Mouse (Mus musculus) cerebellum, postnatal 14 days (tissue): ENCODE measurements around the gene Arvcf.

ENCODE experiments used
- DNase-seq, 2 experiments: peaks; one replicate each; pipeline ENCODE4 v3.0.0; 2021; ENCODE audit warnings: mixed read lengths in 2 of 2

Gene Arvcf

DNA sequence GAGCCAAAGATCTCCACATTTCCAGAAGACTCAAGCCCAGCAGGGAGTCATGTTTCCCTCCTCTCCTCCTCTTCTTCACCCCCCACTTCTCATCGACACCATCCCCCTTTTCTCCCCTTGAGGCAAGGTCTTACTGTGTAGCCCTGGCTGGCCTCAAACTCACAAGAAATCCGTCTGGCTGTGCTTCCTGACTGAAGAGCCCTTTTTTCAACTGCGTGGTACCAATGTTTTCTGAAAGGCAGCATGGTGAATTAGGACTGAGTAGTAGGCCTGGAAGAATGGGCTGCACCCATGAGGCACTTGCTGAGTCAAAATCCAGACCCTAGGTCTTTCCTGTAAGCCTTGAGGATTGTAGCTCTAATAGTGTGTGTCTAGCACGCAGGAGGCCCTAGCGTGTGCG, 42.4 kb downstream of the Arvcf start:
- no peak for DNase-seq

GRCm38 (mm10) chr16:18391127-18391526, 43.1 kb downstream of the Arvcf start:
- DNase-seq, result no peak

DNA sequence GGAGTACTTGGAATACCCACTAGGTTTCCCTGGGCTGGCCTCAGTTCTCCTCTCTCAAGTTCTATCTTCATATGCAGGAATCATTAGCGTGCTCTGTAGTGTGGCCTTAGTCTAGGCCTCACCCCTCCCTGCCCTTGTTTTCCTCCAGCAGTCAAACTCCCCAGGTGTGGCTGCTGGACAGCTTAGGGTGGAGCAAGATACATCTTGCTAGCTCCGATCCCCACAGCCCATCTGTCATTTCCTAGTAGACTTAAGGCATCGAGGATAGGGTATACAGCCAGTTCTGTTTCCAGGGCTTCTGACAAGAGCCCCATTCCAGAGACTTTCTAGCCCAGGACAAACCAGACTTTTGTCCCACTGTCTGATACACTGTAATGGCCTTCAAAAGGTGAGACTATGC, 43.7 kb downstream of the Arvcf start:
- no peak for DNase-seq

- peak; percentile 59 to 67 for DNase-seq
These were observed 44.8 kb downstream of the Arvcf start for GRCm38 (mm10) chr16:18392469-18393426.

DNA sequence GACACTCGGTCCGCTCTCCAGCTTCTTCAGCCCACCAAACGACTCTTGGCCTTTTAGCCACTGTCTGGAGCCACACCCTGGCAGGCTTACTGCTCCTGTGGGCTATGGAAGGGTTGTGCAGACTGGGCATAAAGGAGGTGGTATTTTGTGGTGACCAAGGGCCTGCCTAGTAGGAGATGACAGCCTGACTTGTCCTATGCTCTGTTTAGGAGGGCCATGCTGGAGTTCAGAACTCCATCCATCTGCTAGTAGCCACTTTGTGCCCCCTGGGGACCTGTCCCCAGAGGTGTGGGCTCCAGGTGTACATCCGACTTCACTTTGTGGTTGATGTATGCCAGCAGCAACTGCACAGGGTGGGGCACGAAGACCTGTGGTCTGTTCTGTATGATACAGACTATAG, 45.6 kb downstream of the Arvcf start:
- no peak for DNase-seq

DNA sequence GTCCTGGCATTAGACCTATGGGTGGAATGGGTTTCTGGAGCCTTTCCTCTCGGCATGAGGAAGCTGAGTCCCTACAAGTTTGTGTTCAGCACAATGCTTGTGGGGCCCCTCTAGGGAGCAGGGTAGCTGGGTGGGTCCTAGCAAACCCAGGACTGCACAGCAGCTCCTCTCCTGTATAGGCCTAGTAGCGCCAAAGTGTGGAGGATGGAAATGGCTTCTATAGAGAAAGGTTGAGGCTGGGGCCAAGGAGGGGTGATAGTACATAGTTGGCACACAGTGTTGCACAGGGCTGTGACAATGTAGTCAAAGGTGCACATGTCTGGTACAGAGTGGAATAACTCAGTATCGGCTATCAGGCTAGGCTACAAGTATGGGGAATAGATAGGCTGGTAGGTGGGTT, 46.1 kb downstream of the Arvcf start:
- DNase-seq, result no peak

DNA sequence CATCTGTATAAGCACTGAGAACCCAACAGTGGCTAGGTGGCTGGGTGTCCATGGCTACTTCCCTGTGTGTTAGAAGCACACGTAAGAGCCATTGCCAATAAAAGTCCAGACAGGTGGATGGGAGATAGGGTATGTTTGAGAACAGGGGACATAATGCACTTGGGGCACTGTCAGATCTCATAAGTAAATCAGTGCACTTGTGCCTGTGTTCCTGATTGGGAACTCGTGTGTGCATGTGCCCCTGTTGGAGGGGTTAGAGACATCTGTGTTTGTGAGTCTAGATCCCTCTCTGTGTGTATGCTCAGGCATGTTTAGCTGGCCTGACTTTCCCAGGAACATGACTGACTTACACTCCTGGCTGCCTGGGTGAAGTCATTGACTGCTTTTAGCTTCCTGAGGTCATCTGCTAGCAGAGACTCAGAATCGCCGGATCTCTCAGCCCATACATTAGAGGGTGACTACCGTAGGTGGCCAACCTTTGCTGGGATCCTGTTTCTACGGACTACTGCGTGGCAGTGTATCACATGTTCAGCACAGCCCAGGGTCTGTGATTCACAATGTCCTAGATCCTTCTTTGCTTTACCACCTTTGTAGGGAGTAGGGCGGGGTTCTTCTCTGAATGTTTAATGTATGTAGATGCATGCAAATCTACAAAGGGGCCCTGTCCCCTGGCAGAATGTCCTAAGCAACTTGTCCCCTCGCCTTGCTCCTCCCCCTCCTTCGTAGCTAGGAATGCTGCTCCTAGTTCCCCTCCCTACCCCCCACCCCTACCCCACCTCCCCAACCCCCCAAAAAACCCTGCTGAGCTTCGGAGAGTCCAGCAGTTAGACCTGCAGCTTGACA, 47.0 kb downstream of the Arvcf start:
- DNase-seq, result no peak

DNA sequence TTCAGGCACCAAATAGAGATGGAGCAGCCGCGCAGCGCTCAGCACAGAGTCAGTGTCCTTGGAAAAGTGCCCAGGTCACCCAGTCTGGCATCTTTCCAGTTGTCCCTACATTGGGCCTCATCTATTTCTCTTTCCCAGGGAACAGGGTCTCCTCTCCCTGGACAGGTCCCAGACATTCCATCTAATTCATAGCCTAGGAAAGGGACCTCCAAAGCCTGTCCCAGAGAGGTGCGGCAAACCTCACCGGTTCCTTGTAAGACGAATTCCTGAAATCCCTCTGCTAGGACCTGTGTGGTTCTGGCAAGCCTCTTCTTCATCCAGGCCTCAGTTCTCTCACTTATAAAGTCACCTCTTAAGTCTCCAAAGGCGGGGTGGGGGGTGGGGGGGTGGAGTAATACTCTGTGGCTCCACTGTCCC, 47.6 kb downstream of the Arvcf start:
- peak; percentile 60 to 73 for DNase-seq

DNA sequence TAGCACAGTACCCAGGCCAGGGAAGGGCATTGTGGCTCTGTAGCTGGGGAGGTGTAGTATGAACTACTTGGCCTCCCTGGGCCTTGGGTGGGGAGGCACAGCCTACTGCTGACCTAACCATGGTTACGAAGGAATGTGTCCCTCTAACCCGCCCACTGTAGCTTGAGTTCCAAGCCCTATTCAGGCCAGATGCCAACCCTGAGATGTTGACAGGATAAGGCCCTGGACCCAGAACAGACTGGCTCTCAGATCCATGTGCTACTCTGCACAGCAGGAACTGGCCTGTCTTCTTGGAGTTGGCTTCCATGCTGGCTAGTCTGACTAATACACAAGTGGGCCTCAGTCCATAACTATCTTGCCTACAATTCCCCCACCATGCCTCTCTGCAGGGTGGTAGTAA, 48.2 kb downstream of the Arvcf start:
- peak; percentile 85 for DNase-seq

DNA sequence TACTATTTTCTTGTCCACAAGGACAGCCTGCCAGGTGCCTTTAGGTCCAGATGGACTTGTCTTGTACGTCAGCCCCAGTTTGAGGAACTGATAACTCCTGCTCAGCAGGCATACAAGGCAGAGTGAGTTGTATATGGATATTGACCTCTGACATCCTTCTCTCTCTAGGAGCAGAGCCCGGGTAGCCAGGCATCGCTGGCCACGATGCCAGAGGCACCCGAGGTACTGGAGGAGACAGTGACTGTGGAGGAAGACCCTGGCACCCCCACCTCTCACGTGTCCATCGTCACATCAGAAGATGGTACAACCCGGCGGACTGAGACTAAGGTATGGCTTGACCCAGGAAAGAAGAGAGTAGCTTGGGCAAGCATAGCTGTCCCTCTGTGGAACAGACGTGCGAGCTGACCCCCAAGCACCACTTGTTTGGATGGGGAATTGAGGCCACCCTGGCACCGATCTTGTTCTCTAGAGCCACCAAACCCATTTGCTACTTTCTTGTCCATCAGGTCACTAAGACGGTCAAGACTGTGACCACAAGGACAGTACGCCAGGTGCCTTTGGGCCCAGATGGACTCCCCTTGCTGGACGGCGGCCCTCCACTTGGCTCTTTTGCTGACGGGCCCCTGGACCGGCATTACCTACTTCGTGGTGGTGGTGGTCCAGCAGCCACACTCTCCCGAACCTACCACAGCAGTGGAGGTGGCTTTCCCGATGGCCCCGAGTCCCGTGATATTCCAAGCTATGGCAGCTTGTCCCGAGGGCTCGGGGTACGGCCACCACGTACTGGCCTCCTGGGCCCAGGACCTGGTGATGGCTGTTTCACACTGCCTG, 49.0 kb downstream of the Arvcf start:
- no peak for DNase-seq

- no peak for DNase-seq
These were observed 52.0 kb downstream of the Arvcf start for GRCm38 (mm10) chr16:18400028-18400427.

DNA sequence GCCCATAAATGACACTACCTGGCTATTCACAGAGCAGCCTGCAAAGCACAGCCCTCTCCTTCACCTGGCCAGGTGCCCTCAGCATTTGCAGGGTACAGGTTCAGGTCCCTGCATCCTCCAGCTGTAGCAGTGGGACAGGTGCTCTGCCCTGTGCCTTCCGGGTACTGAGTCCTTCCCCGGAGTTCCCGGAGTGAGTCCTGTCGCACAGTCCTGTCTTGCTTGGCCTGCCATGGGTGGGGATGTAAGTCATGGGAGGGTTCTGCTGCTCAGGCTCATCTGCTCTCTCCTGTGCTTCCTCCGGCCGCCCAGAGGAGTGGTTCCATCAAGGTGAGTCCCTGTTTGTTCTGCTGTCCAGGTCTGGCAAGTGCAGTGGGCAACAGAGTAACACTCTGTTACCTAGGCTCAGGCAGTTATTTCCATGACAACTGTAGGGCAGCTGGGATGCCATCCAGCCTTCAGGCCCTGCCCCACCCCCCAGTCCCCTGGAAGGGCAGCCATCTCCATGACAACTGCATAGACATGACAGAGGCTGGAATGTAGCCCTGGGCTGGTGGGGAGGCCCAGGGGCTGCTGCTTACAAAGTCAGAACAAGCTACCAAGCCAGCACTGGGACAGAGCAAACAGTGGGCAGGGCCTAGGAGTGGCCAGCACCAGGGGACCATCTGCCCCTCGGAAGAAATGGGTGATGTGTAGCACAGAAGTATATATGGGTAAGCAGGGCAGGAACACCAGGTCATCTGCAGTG, 52.7 kb downstream of the Arvcf start:
- peak; percentile 56 to 81 for DNase-seq

- no peak for DNase-seq
These were observed 55.3 kb downstream of the Arvcf start for GRCm38 (mm10) chr16:18403285-18403684.

DNA sequence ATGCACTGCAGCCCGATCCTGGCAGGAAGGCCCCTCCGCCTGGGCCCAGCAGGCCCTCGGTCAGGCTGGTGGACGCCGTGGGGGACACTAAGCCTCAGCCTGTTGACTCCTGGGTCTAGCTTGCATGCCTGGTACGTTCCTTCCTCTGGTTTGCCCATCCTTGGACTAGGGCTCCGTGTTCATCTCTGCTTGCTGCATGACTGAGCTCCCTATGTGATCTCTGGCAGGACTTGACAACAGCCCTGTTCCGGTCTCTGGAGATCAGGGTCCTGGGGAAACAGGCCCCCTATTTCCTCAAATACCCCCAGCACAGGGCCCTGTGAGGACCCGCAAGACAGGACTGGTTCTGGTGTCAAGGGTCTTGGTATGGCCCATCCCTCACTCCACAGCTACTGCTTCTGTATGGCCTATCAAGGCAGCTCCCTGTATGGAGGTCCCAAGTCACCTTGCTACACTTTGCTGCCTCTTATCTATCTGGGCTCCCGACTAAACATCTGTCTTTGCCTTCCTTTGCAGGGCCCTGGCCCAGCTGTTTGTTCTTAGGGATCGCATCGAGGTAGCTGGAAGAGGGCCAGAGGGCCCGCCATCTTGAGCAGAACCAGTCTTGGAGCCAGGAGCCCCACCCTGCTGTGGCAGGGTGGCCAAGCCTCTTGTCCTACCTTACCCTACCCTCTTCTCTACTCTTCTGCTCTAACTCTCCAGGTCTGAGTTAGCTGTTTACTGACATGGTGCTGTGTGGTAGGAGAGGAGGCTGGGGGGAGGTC, 57.3 kb downstream of the Arvcf start:
- DNase-seq, result no peak

GRCm38 (mm10) chr16:18405876-18406275, 57.9 kb downstream of the Arvcf start:
- no peak for DNase-seq

DNA sequence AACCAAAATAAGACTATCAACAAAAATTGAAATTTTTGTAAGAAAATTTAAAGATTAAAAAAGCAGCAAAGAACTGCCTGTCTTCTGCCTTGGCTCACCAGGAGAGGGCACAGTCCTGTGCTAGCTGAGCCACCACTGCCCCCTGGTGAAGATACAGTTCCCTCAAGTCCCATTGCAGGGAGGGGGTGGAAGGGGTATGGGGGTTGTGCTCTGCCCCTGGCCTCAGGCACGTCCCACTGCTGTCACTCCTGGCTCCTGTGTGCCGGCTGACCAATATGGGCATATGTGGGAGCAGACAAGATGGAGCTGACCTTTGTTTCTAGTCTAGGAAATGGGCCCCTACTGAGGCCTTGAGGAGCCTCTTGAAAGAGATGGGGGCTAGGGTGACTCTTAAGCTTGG, 58.3 kb downstream of the Arvcf start:
- DNase-seq, result peak; percentile 60 to 73

- peak in 1 of 2 experiments; percentile 50 for DNase-seq
These were observed 59.9 kb downstream of the Arvcf start for GRCm38 (mm10) chr16:18407912-18408311.

- DNase-seq, result no peak
These were observed 61.8 kb downstream of the Arvcf start for GRCm38 (mm10) chr16:18409776-18410175.

GRCm38 (mm10) chr16:18410418-18410817, 62.4 kb downstream of the Arvcf start:
- DNase-seq, result no peak

GRCm38 (mm10) chr16:18411026-18411649, 63.2 kb downstream of the Arvcf start:
- peak; percentile 56 to 58 for DNase-seq
